Mouse (Mus musculus): Measurements from ENCODE around the gene Grid1.

- TF ChIP-seq CTCF (IDR thresholded peaks at IDR 0.05; ENCODE audit: extremely low read depth, insufficient read depth, low read length): no peak
- no peak for TF ChIP-seq POLR2A (IDR thresholded peaks at IDR 0.05; ENCODE audit: extremely low read depth, insufficient read depth, low read length)
These were observed 83.9 kb downstream of the Grid1 start for GRCm38 (mm10) chr14:34903854-34904253.

All from cortical plate, adult 2 months (tissue).